Mouse (Mus musculus) spleen, adult 2 months (tissue): ENCODE results near the gene Galk2. TPM values are rescaled to one million over a fixed set of nuclear protein-coding genes. Genes with fewer than 3 reads are reported as not detected.

ENCODE experiments used
- DNase-seq, 2 experiments: peaks; one replicate each; pipeline versions ENCODE4 v3.0.0 to v3.0.0-alpha.2; 2012 to 2021; ENCODE audit warnings: low spot score in 2 of 2, low read depth in 1 of 2
- H3K27ac ChIP-seq: fragments of 200-500 bp; 2 replicates; pipeline ENCODE4 v1.5.1; 2012; ENCODE audit warnings: low read length, inconsistent platforms; ENCODE audit not compliant: insufficient read depth
- H3K27me3 ChIP-seq: fragments of 200-500 bp; 2 replicates; pipeline ENCODE4 v1.6.1; 2012; ENCODE audit warnings: mild to moderate bottlenecking, moderate library complexity, low read length, inconsistent platforms; ENCODE audit not compliant: control insufficient read depth, insufficient read depth
- H3K36me3 ChIP-seq: fragments of 200-500 bp; 2 replicates; pipeline ENCODE4 v1.6.1; 2012; ENCODE audit warnings: mild to moderate bottlenecking, low read length, inconsistent platforms; ENCODE audit not compliant: control insufficient read depth, insufficient read depth
- H3K4me1 ChIP-seq: fragments of 200-500 bp; 2 replicates; pipeline ENCODE4 v1.6.1; 2011; ENCODE audit warnings: inconsistent platforms; ENCODE audit not compliant: control insufficient read depth, insufficient read depth, insufficient read length
- H3K4me3 ChIP-seq: fragments of 200-500 bp; 2 replicates; pipeline ENCODE4 v1.5.1; 2011; ENCODE audit warnings: mild to moderate bottlenecking, inconsistent platforms; ENCODE audit not compliant: insufficient read depth, insufficient read length; ENCODE audit errors: extremely low read depth
- CTCF ChIP-seq: fragments of 200-500 bp; IDR thresholded peaks from 2 replicates; pipeline ENCODE4 v1.5.1; 2011; ENCODE audit warnings: mild to moderate bottlenecking, inconsistent platforms; ENCODE audit not compliant: insufficient read depth, insufficient read length, insufficient replicate concordance; ENCODE audit errors: extremely low read depth
- POLR2A ChIP-seq: fragments of 200-500 bp; IDR thresholded peaks from 2 replicates; pipeline ENCODE4 v1.6.1; 2011; ENCODE audit warnings: low read depth, low read length, inconsistent platforms
- WGBS: fragments of 180-500 bp; shearing (Covaris S2); methylation state at CpG from one replicate; pipeline ENCODE4 v1.1.7; 2018; 5-methylcytosine and 5-hydroxymethylcytosine counted together
- polyA plus RNA-seq: library from polyadenylated mRNA; depleted of rRNA; stranded (reverse); fragments of >200 nt; gene quantifications from 2 replicates; pipeline ENCODE4 v1.2.3, GENCODE M21; 2012; rRNA removed

Galk2 gene
- polyA plus RNA-seq, 1 experiment: 8.2 TPM

- Histone ChIP-seq H3K4me3 (no peak overlapping the region), H3K36me3 (no peaks in the 10 kb centered on the region), H3K27me3 (no peaks in the 10 kb centered on the region), H3K4me1 (no peaks in the 10 kb centered on the region), H3K27ac (no peak overlapping the region)
- no peak for DNase-seq
- WGBS: 79% methylated on average over 8 of the region's 8 CpGs
- TF ChIP-seq POLR2A: no peak
- no peak for TF ChIP-seq CTCF
These were observed 174.4 kb downstream of the Galk2 start for GRCm38 (mm10) chr2:126033114-126033972.

Other genes starting within 250 kb of the Galk2 start
- gene Cep152, start 234.0 kb upstream of the Galk2 start, polyA plus RNA-seq: 1.8 and 2.0 TPM in 2 replicates
- 12.7 and 15.3 TPM in 2 replicates for gene Eid1, start 186.0 kb upstream of the Galk2 start, polyA plus RNA-seq
- gene Shc4, start 135.0 kb upstream of the Galk2 start, polyA plus RNA-seq: 0.12 and 0.23 TPM in 2 replicates
- 7.7 and 8.5 TPM in 2 replicates for gene Secisbp2l, start 76.2 kb upstream of the Galk2 start, polyA plus RNA-seq
- 2.0 and 2.1 TPM in 2 replicates for gene Cops2, start within 50 bp of the Galk2 start, polyA plus RNA-seq
- gene Fgf7, start 175.5 kb downstream of the Galk2 start, polyA plus RNA-seq: 0.47 and 0.55 TPM in 2 replicates